In the genomic region with DNA sequence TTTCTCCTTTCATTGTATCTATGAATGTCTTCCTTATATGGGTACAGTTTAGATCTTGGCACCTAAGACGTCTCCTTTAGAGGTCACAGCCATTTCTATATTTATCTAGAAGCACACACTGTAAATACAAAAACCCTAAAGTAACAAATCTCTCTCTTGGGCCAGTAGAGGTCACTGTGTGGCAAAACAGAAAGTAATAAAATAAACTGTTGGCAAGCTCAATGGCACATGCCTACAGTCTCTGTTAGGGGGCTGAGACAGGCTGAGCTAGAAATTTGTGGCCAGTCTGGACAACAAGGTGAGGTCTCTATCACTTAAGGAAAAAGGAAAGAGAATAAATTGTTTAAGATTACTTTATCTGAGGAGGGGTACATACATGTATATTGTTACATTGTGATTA, we compare ENCODE assay signal across 8 mouse cellular contexts. TPM values are rescaled to one million over a fixed set of nuclear protein-coding genes. Genes with fewer than 3 reads are reported as not detected.
A peak's percentile ranks its signal among the peaks of the same experiment; 100 is the strongest.
DNase-seq lines count a peak whose midpoint lies in the region; ATAC-seq and TF ChIP-seq lines count a peak whose summit lies in the region.

No protein-coding gene starts in this region.

- TF ChIP-seq EP300 in liver, embryonic 14.5 days (IDR thresholded peaks at IDR 0.05; ENCODE audit: low read depth) = no peak

- H3K27ac ChIP-seq in liver, embryonic 14.5 days = no peak overlapping the region
- no peak overlapping the region for H3K27ac ChIP-seq in liver, embryonic 12.5 days
- H3K27ac ChIP-seq in lung, embryonic 14.5 days (ENCODE audit: low read depth) = no peak overlapping the region

- no peaks in the 10 kb centered on the region for H3K4me1 ChIP-seq in liver, embryonic 14.5 days (replicated peaks; ENCODE audit: control insufficient read depth in 2 of 2, insufficient read depth in 2 of 2, low read length in 1 of 2)
- H3K4me1 ChIP-seq in liver, embryonic 12.5 days = peaks cover 3% of the 10 kb centered on the region; the same call in 1 of the 2 replicates
- H3K4me1 ChIP-seq in lung, embryonic 14.5 days (ENCODE audit: insufficient read depth) = no peaks in the 10 kb centered on the region

- peak; percentile 13 to 15 for DNase-seq in cerebellum, adult 18-20 months
- no peak for DNase-seq in cerebellum, adult 8-10 months
- DNase-seq in liver, embryonic 14.5 days (ENCODE audit: low read depth in 3 of 3, low spot score in 3 of 3) = peak in 1 of 3 experiments; percentile 52
- DNase-seq in embryo, embryonic 10.5 days (ENCODE audit: low spot score) = peak; percentile 61
- DNase-seq in lung, embryonic 14.5 days = peak; percentile 69
- no peak for DNase-seq in right cerebral cortex, postnatal 4 days
- no peak for DNase-seq in ovary, postnatal 36 days (ENCODE audit: low spot score)

- no peak overlapping the region for H3K4me2 ChIP-seq in liver, embryonic 14.5 days (ENCODE audit: low read depth)
- no peak overlapping the region for H3K4me2 ChIP-seq in liver, embryonic 12.5 days
- H3K4me2 ChIP-seq in lung, embryonic 14.5 days = no peak overlapping the region

- WGBS in liver, embryonic 14.5 days (ENCODE audit: insufficient replicate concordance) = 2% methylated on average over 1 of the region's 1 CpGs
- 5% methylated on average over 1 of the region's 1 CpGs for WGBS in liver, embryonic 12.5 days (ENCODE audit: insufficient replicate concordance)
- 17% methylated on average over 1 of the region's 1 CpGs for WGBS in lung, embryonic 14.5 days

- no peaks in the 10 kb centered on the region for H3K9me3 ChIP-seq in liver, embryonic 14.5 days (ENCODE audit: control insufficient read depth, low read length)
- no peaks in the 10 kb centered on the region for H3K9me3 ChIP-seq in liver, embryonic 12.5 days (replicated peaks)
- H3K9me3 ChIP-seq in lung, embryonic 14.5 days (ENCODE audit: low read depth, low read length) = no peaks in the 10 kb centered on the region

- no peak for ATAC-seq in liver, embryonic 14.5 days (ENCODE audit: insufficient read depth)
- ATAC-seq in liver, embryonic 12.5 days = no peak
- no peak for ATAC-seq in lung, embryonic 14.5 days (ENCODE audit: insufficient read depth)

- H3K4me3 ChIP-seq in liver, embryonic 14.5 days (ENCODE audit: insufficient read depth in 1 of 2, low read depth in 2 of 2, low read length in 2 of 2) = no peak overlapping the region
- no peak overlapping the region for H3K4me3 ChIP-seq in liver, embryonic 12.5 days
- no peak overlapping the region for H3K4me3 ChIP-seq in lung, embryonic 14.5 days (ENCODE audit: low read depth, low read length)

- no peaks in the 10 kb centered on the region for H3K27me3 ChIP-seq in liver, embryonic 14.5 days (ENCODE audit: control insufficient read depth, insufficient read depth, low read length)
- no peaks in the 10 kb centered on the region for H3K27me3 ChIP-seq in liver, embryonic 12.5 days (replicated peaks)
- no peaks in the 10 kb centered on the region for H3K27me3 ChIP-seq in lung, embryonic 14.5 days (ENCODE audit: insufficient read depth, low read length)

- peak; percentile 51; the same call in 1 of the 2 replicates for TF ChIP-seq CTCF in liver, embryonic 14.5 days (IDR thresholded peaks at IDR 0.05; ENCODE audit: low read depth)
- TF ChIP-seq CTCF in lung, embryonic 14.5 days (IDR thresholded peaks at IDR 0.05; ENCODE audit: low read depth) = peak; percentile 48

- H3K9ac ChIP-seq in liver, embryonic 14.5 days (replicated peaks) = no peak overlapping the region
- H3K9ac ChIP-seq in liver, embryonic 12.5 days = no peak overlapping the region
- H3K9ac ChIP-seq in lung, embryonic 14.5 days = no peak overlapping the region

- H3K36me3 ChIP-seq in liver, embryonic 14.5 days (replicated peaks; ENCODE audit: control insufficient read depth, insufficient read depth, low read depth) = no peaks in the 10 kb centered on the region
- H3K36me3 ChIP-seq in liver, embryonic 12.5 days = peaks cover 4% of the 10 kb centered on the region
- H3K36me3 ChIP-seq in lung, embryonic 14.5 days (ENCODE audit: insufficient read depth) = no peaks in the 10 kb centered on the region

RNA-seq across cellular contexts. Expression of a gene that starts 11.0 kb away (rescaled TPM):
- polyA plus RNA-seq in liver, embryonic 14.5 days (2012; rRNA removed) = 2.7 and 2.8 TPM in 2 replicates
- 5.7 and 6.3 TPM in 2 replicates for polyA plus RNA-seq in liver, embryonic 14.5 days (2014; fragmentation: Nextera tagmentation; extraction: Ambion mirVana)
- polyA plus RNA-seq in liver, embryonic 12.5 days (2016; fragmentation: Nextera tagmentation; extraction: Ambion mirVana) = 12.8 and 14.8 TPM in 2 replicates
- 29.3 and 29.6 TPM in 2 replicates for polyA plus RNA-seq in lung, embryonic 14.5 days (2014; fragmentation: Nextera tagmentation; extraction: Ambion mirVana)

RNA-seq across cellular contexts. Expression of a gene that starts 33.6 kb away (rescaled TPM):
- polyA plus RNA-seq in liver, embryonic 14.5 days (2012; rRNA removed) = 5.5 and 10.4 TPM in 2 replicates
- polyA plus RNA-seq in liver, embryonic 14.5 days (2014; fragmentation: Nextera tagmentation; extraction: Ambion mirVana) = 16.3 and 17.6 TPM in 2 replicates
- 18.8 TPM in 2 replicates for polyA plus RNA-seq in liver, embryonic 12.5 days (2016; fragmentation: Nextera tagmentation; extraction: Ambion mirVana)
- 17.7 and 17.9 TPM in 2 replicates for polyA plus RNA-seq in lung, embryonic 14.5 days (2014; fragmentation: Nextera tagmentation; extraction: Ambion mirVana)

Comparison
In these comparisons a context has a peak if more than half of its experiments do, and no peak if none do; other contexts are left out.
1. DNase-seq: peak in cerebellum, adult 18-20 months (2 of 2), embryo, embryonic 10.5 days (single experiment) and lung, embryonic 14.5 days (single experiment); none in cerebellum, adult 8-10 months (single experiment), right cerebral cortex, postnatal 4 days (single experiment) and ovary, postnatal 36 days (single experiment).